Mouse (Mus musculus) gastrocnemius, adult 8-10 months (tissue): ENCODE results near the gene Sgpp2. TPM values are rescaled to one million over a fixed set of nuclear protein-coding genes. Genes with fewer than 3 reads are reported as not detected.

ENCODE experiments used
- DNase-seq, 2 experiments: peaks; one replicate each; pipeline ENCODE4 v3.0.0; 2022; ENCODE audit warnings: low spot score in 2 of 2
- total RNA-seq, 4 experiments: library from RNA; stranded (reverse); gene quantifications; 2 replicates each; pipeline ENCODE4 v1.2.4; 2022

Gene Sgpp2
- total RNA-seq, 4 experiments from 2014 or later: not detected

DNA sequence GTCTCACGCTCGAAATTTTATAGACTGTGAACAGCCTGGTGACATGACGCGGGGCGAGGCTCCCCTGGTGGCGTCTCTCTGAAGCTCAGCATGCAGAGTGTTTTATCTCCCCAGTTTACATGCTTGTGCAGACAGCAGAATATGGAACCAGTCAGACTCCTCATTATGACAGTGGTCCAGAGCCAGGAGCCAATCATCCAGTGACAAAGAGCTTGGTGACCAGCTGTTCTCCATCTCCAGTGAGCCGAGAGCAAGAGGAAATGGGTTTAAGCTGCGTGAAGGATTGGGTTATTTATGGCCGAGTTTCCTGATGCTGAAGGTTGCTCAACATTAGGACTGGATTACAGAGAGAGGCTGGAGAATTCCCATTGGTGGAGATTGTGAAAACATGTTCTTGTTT is 28.1 kb downstream of the Sgpp2 start:
- DNase-seq: no peak

DNA sequence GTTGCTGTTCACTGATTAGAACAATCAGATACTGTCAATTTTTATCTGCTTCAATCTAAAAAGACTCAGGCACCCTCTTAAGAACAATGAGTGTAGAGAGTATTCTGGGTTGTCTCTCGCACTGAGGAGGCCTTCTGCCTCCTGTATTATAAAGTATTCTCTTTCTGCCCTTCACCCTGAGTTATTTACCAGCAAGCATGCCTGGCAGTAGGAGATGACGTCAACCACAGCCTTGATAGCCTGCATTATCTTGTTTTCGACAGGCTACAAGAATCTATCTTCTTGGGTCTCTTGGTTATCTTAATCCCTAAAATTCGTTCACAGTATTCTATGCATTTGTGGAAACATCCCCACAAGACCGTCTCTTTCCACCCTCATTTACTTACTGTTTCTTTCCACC is 29.8 kb downstream of the Sgpp2 start:
- no peak for DNase-seq

DNA sequence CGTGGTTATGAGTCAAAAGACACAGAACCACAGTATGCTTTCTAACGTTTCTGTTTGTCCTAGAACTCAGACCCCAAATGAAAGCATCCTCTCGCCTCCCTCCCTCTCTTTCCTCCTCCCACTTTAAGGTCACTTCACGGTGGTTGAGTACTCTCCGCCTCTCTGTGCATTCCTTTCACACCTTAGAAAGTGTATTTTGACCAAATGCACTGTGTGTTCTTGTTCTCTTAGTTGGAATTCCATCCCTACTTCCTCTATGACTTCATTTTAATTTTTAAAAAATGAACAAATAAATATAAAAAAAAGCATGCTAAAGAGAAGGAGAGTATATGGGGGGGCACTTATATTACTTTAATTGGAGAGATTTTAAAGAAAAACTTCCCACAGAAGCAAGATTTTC is 30.4 kb downstream of the Sgpp2 start:
- DNase-seq: no peak

DNA sequence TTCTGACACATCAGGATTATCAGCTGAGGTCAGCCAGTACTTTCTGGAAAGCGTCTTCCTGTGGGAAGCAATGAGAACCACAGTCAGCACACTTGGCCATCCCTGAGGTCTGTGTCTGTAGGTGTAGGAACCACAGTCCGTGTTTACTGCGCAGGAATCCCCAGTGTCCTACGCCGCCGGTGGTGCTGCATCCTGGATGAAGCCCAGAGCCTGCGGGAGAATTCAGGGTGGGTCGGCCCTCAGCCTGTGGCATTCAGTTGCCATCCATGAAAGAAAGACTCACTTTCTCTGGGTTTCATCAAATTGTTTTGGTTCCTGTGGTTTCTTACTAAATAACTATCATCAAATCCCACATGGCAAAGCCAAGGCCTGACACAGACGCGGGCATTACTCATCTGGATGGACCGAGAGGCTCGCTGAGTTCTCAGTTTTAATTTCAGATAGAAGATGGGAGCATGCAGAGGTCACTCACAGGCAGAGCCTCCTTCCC is 37.2 kb downstream of the Sgpp2 start:
- no peak for DNase-seq

DNA sequence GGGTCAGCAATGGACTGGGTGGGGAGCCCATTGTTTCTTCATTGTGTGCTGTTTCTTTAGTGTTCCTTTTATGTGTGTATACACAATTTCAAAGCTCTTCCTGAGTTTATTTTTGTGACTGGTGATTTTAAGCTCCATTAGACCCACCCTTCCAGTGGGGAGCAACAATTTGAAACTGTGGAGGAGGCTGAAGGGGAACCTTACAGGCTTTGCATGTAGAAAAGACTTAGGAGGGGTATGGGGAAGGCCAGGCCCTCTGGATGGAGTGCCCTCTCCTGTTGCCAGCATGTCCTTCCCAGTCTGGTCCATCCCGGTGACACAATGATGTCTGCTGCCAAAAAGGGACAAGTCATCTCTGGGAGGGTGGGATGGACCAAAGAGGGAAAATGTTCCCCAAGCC is 39.1 kb downstream of the Sgpp2 start:
- DNase-seq: no peak

GRCm38 (mm10) chr1:78353254-78353653 is 43.1 kb downstream of the Sgpp2 start:
- DNase-seq: no peak

- DNase-seq: no peak
Observed at GRCm38 (mm10) chr1:78355123-78355522, 45.0 kb downstream of the Sgpp2 start.

- no peak for DNase-seq
Observed at GRCm38 (mm10) chr1:78357415-78357814, 47.3 kb downstream of the Sgpp2 start.

- no peak for DNase-seq
Observed at GRCm38 (mm10) chr1:78357868-78358267, 47.7 kb downstream of the Sgpp2 start.

- no peak for DNase-seq
Observed at GRCm38 (mm10) chr1:78363965-78364889, 54.1 kb downstream of the Sgpp2 start.

- DNase-seq: no peak
Observed at GRCm38 (mm10) chr1:78367806-78368205, 57.7 kb downstream of the Sgpp2 start.

GRCm38 (mm10) chr1:78370121-78370520 is 60.0 kb downstream of the Sgpp2 start:
- no peak for DNase-seq

DNA sequence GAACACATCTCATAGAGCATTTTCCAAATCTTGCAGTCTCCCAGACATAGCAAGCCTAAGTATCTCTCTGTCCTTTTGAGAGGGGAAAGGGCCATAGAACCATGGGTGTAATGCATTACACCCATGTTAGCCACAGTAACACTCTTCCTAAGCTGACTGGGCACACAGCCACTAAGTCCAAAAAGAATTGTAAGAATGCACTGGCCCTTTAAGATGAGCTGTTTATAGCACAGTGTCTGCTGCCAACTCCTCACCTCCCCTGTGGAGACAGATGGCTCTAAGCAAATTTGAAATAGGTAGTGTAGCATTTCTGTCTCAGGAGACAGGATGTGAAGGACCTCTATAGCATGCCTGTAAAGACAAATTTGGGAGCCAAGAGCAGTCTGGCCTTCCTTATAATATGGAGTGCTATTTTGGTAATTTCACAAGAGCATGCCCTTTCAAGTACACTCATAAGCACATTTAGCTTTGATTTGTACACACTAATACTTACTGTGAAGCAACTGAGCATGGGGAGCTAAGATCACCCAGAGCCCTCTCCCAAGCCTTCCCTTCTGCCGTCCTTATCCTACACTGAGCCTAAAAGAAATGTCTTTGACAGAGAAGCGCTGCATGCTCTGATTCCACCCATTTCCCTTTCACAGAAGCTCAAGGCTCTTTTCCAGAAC is 61.6 kb downstream of the Sgpp2 start:
- DNase-seq: no peak

DNA sequence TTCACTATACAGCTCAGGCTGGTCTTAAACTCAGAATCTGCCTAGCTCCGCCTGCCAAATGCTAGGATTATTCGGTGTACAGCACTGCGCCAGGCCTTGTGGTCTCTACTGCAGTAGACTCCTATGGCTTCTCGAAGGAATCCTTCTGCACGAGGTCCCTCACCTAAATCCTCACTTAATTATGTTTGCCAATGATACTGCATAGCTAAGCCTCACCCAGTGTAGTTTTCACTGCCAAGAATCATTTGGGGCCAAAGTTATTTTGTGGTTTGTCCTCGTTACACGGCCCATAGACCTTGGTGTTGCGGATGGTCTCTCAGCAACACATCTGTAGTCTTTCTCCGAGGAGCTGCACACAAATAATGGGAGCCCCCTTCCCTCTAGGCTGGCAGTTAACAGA is 62.2 kb downstream of the Sgpp2 start:
- no peak for DNase-seq

DNA sequence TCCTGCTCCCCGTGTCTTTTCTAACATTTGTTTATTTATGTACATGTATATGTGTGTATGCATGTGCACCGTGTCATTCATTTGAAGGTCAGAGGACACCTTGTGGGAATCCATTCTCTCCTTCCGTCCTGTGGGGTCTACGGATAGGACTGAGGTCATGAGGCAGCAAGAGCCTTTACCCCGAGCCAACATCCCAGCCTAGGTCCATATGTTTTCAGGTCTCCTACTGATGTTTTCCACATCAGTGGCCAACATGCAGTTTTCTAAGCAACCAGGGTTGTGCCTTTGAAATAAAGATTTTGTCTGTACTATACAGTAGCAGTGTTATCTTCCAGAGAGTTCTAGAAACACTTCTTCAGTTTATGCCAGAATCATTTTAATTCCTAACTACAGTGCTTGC is 63.7 kb downstream of the Sgpp2 start:
- no peak for DNase-seq

DNA sequence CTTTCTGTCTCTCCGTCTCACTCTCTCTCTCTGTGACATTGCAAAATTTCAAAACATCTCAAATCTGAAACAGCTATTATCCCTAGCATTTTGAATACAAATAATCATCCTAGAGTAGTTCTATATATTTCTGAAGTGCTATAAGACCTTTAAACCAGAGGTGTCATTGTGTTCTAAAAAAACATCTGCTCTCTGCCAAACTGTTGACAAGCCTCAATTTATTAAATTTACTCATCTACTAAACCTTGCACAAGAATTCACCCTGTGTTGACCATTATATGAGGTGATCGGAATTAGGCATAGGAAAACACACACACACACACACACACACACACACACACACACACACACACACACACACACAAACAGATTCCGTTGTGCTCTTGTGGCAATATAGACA is 64.9 kb downstream of the Sgpp2 start:
- no peak for DNase-seq

- DNase-seq: no peak
Observed at GRCm38 (mm10) chr1:78380950-78381349, 70.8 kb downstream of the Sgpp2 start.

GRCm38 (mm10) chr1:78387854-78388253 is 77.7 kb downstream of the Sgpp2 start:
- DNase-seq: no peak

GRCm38 (mm10) chr1:78388848-78389247 is 78.7 kb downstream of the Sgpp2 start:
- DNase-seq: no peak

DNA sequence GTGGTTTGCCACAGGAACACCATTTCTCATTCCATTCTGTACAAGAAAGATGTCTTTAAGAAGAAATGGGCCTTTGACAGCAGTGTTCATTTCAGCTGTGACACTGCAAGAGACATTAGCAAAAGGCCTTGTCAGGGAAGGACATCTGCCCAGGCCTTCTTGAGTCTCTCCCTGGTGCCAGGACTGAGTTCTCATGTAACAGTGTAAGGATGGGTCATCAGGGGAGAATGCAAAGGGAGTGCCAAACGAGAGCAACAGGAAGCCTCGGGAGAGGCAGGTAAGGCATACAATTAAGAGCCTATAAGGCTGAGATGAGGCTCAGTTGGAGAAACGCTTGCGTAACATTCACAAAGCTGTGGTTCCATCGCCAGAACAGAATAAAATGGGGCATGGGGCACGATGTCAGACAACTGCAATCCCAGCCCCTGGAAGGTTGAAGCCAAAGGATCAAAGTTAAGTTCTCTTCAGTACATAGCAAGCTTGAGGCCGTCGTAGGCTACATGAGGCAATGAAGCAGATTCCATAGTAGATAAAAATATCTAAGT is 85.1 kb downstream of the Sgpp2 start:
- DNase-seq: no peak

- no peak for DNase-seq
Observed at GRCm38 (mm10) chr1:78395737-78396136, 85.6 kb downstream of the Sgpp2 start.

DNA sequence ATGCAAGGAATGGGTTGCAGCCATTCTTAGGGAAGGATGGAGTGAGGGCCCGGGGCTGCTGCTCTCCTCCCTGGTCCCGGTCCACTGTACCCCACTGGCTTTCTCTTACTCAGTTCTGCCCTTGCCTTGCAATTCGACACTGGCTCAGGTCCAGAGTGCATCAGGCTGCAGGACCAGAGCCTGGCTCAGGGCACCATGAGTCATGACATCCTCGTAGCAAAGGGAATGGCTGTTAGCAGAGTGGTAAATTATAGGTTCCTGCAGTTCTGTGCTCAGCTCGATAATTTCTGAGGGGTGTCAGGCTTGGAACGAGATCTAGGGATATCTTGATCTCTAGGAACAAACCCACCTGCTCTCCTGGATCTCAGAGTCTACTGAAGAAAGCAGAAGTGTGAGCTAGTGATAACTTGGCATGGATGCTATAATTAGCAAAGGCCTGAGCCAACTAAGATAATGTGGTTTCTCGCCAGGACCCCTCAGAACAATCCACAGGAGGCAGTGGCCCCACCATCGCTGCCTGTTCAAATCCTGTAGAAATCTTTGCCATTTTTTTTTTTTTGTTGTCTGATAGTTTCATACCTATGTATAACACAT is 86.3 kb downstream of the Sgpp2 start:
- DNase-seq: no peak
